Mouse (Mus musculus) B cell, adult 2 months (primary cell): ENCODE measurements around the gene Usp36.

Experiments used
- DNase-seq, 2 experiments: peaks; one replicate each; pipeline ENCODE4 v3.0.0; 2022

Usp36 gene

DNA sequence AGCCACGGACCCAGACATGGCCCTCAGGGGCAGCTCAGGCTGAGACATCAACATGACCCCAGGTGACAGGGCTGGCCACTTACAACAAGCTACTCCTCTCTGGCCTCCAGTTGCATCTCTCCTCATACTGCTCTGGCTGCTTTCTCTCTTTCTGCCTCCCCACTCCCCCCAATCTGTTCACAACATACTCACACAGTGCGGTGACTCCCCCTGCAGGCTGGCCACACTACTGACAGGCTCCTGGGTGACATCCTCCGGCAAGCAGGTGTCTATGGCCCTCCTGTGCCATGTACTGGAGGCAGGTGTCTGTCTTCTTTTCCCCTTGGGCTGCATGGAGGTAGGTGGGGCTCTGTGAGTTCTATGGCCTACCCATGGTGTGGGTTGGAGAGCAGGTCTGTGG lies 7.9 kb upstream of the Usp36 start:
- peak; percentile 28 to 42 for DNase-seq

DNA sequence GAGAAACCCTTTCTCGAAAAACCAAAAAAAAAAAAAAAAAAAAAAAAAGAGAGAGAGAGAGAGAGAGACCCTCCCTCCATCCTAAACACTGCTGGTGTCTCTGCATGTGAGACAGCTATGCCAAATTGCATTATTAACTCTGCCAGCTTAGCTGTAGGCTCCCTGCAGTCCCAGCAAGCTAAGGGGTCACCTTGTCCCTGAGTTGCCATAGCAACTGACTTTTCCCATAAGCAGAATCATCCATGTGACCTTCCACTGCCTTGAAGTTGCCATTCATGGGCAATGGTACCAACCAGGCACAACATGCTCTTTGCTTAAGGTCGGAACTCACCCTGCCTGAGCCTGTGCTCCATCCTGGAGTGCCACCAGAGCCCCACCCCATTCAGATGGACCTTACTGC lies 5.0 kb upstream of the Usp36 start:
- DNase-seq: no peak

DNA sequence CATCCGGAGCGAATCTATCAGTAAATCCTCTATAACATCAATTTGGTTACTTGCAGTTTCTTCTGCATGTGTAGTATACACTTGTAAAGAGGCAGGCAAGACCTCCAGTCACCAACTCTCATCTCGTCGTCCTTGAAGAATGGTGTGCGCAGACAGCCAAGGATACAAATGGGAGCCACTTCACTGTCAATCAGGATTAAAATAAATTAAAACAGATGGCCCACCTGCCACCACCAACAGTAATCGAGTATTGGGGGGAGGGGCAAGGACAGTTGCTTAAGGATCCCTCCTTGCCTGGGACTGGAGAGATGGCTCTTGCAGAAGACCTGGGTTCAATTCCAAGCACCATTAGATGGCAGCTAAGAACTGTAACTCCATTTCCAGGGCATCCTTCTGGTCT lies 2.6 kb upstream of the Usp36 start:
- no peak for DNase-seq

DNA sequence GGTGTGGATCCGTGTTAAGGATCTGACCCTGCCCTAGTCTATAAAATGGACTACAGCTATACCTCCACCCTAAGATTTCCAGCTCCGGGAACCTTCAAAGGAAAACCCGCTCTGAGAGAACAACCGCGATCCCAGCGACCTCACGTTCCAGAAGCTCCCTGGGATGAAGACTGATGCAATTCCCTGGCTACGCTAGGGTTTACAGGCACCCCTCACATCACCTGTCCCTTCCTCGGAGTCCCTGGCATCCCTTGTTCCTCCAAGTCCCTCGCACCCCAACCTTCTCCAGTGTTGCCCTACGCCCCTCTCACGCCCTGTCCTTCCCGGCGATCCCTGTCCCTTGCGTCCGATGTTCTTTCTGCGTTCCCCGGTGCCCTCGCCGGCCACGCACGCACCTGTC lies 482 bp downstream of the Usp36 start:
- DNase-seq: no peak

DNA sequence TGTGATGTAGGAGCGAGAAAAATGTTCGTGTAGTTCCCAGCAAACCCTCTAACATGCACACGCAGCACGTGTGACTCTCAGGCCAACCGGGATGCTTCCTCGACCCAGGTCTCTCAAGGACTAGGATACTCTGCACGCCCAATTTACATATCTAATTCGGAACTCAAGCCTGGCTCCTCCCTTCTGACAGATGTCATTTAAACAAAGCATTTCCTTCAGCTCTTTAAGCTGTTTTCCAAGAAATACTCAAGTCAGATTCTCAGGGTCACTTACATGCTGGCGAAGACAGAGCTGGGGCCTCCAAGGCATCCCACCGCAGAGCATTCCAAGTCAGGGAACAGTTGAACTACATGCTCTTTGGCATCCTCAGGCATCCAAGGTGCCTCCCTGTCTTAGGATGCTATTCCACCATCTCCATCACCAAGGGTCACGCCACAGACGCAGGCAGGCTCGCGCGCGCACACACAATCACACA lies 970 bp downstream of the Usp36 start:
- DNase-seq: peak in 1 of 2 experiments; percentile 21

DNA sequence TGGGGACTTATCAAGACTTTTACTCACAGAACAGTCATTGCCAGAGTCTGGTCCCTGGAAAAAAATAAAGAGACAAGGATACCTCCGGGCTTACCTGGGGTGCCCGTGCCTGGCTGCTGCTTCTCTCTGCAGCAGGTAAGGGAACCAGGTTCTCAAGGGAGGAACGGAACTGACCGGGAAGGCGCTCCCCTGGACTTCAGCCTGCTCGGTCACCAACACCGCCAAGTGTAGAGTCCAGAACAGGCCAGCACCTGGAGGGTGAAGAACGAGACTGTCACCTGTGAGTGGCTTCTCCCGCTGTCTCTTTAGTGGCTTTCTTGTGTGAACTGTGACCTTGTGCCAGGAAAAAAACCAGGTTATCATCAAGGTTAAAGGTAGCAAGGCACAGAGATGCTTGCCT lies 2.5 kb downstream of the Usp36 start:
- DNase-seq: no peak

DNA sequence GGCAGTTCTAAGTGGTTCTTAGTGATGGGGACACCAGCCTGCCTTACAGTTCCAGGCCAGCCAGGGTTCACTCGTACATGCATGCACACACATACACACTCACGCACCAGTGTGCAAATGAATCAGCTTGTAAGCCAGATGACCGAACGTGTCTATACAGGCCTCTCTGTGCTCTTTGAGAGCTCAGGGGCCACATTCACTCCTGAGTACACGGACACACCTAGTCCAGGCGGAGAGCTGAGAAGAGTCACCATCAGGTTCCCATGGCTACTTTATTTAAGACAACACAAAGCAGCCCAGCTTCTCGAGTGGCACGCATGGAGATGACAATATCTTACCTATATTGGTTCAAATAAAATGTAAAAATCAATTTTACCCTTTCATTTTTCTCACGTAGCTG lies 3.6 kb downstream of the Usp36 start:
- no peak for DNase-seq

DNA sequence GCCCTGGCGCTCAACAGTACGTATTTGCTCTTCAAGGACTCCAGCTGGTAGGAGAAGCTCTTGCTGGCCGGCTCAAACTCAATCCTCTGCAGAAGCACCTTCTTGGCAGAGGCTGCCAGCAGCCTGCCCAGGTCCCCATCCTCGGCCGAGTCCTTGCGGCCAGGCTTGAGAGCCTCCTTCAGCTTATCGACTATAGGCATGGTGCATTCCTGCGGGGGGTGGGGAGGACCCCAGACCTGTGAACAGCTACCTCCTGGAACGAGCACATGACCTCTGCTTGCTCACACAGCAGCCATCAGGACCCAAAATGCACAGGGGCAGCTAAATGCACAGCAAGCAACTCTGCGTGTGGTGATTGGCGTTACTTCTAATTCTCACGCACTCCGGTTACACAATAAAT lies 4.3 kb downstream of the Usp36 start:
- DNase-seq: no peak

DNA sequence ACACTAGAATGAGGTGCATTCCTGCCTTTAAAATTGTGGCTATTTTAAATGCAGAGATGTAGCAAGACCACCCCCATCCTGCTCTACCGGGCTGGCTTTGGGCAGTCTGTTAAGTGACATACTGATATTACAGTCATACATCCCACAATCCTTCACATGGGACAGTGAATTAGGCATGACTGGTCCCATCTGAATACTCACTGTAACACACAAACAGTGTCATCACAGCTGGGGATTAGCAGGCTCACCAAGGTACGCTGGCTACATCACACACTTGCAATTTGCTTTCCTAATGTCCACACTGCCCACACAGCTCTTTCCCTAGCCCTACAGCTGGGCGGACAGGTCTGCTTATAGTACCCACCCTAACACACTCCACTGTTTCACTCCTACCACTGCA lies 9.8 kb downstream of the Usp36 start:
- no peak for DNase-seq

DNA sequence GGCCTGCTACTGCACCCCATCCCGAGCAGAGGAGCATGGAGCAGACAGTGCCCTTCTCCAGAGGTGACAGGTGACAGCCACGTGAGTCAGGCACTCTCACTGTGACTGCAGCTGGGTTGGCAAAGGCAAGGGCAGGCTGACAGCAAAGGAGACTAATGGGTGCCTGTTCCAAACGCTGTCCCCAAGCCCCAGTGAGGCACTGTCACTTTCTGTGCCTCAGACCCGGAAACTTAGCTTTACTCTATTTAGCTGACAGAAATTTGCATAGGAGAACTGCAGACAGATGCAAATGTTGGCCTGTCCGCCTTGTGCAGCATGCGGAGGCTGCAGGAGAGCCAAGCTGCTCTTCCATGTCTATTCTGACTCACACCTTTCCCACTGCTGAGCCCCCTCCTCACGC lies 13.7 kb downstream of the Usp36 start:
- DNase-seq: peak; percentile 25

DNA sequence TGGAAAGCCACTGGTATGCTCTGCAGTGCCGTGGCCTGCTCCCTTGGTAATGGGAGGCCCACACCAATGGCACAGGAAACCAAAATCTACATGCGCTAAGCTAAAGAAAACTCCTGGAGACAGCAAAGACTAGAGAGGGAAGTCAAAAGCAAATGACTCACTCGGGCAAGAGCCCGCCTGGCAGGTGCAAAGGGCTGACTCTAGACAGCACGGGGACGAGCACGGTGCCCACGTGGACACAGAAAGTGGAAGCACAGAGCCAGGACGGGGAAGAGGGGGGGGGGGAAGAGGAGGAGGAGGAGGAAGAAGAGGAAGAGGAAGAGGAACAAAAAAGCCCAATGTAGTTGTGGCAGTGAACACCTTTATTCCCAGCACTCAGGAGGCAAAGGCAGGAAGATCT lies 15.0 kb downstream of the Usp36 start:
- peak; percentile 15 to 26 for DNase-seq

DNA sequence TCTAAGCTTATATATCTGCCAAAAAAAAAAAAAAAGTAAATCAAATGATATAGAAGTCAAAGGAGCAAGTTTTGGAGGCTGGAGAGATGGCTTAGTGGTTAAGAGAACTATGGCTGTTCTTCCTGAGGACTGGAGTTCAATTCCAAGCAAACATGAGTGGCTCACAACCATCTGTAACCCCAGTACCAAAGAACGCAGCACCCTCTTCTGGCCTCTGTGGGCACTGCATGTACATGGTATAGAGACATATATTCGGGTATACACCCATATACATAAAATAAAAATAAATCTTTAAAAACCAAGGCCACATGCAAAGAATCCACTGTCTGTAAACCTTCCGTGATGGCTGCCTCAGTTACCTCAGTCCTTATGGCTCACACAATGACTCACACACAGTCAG lies 20.2 kb downstream of the Usp36 start:
- DNase-seq: peak; percentile 76 to 79

DNA sequence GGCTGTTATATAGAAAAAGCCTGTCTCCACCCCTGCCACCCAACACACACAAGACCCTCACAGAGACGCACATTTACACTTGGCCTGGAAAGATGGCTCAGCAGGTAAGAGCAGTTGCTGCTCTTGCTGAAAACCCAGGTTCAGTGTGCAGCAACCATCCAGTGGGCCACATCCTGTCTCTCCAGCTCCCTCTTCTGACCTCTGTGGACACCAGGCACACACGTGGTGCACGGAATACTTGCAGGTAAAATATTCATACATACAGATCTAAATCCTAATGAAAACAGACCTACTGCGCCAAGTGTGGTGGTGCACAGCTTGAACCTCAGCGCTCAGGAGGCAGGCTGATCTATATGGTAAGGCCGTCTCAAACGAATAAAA lies 23.4 kb downstream of the Usp36 start:
- no peak for DNase-seq

DNA sequence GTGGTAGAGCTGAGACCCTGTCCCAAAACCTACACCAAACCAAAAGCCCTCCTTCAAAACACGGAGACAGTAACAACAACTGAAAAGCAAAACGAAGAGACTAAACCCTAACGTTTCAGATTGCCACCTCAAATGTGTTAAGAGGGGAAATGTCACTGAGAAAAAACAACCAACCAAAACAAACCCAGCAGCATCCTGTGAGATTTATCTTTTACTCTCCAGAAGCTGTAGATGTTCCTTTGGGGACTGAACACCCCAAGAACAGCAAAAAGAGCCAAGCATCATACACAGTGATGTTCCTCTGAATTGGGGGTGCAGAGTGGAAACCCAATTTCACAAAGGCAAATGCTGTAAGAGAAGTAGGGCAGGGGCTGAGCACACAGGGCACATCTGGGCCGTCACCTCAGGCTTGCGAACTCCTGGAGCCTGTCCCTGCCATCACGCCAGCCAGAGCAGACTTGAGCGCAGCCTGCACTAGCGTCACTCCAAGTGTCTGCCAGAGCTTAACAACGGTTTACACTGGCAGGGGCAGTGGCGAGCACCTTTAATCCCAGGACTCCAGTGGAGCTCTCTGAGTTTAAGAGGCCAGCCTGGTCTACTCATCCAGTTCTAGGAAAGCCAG lies 23.9 kb downstream of the Usp36 start:
- no peak for DNase-seq

DNA sequence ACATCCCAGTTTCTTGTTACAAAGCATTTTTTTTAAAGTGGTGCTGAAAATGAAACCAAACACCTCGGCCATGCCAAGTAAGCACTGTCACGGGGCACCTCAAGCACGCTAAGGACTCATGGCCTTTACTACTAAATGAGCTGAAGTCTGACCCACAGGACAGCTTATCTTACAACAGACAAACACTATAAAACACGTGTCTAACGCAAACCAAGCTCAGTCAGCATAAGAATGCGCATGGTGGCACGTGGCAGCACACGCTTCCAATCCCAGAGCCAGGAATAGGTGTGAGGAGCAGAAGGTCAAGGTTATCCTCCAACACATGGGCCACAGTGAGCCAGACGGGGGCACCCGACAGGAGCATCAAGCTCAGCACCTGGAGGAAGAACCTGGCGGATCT lies 24.4 kb downstream of the Usp36 start:
- no peak for DNase-seq

DNA sequence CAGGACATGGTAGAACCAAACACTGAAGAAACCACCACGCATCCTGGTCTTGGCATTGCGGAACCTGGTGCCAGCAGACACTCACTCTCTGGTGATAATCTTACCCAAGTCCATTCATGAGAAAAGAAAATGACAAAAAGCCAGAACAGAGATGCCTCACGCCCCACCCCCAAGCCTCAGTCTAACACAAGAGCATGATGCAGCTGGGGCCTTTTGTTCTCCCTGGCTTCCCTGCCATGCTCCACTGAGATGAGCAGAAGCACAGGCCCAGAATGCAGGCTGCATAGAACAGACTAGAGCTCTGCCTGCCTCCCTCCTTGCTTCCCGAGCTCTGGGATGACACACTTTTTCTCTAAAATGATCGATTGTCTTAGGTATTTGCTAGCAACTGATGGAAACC lies 26.9 kb downstream of the Usp36 start:
- no peak for DNase-seq

DNA sequence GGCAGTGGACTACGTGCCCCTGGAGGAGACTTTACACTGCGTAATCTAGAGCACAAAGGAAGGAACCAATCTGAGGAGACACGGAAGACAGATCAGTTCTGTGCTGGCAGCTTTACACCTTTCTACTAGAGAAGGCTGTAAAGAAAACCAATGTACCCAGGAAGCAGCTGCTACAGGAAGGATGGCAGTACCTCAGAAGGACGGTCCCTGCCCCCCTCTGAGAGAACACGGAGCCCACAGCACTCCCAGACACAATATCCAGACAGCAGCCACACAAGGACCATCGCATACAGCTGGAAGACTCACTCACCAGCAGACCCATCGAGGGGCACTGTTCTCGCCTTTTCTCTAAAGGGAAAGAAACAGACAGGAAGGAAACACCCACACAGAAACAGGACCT lies 30.0 kb downstream of the Usp36 start:
- DNase-seq: peak in 1 of 2 experiments; percentile 21

DNA sequence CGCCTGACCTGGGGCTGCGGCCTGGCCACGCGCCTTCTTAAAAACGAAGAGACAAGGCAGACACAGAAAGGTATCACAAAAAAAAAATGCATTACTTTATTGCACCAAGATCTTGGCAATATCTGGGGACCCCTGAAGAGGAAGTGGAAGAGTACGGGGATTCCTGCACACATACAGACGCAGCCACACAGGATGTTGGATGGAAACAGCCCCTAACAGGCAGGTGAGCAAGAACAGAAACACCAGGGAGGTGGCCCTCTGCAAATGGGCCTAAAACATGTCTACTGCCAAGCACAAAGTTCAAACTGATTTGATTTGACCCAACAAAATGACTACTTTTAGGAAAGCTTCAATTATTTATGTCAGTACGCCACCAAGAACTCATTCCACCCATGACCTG lies 30.5 kb downstream of the Usp36 start:
- DNase-seq: no peak

DNA sequence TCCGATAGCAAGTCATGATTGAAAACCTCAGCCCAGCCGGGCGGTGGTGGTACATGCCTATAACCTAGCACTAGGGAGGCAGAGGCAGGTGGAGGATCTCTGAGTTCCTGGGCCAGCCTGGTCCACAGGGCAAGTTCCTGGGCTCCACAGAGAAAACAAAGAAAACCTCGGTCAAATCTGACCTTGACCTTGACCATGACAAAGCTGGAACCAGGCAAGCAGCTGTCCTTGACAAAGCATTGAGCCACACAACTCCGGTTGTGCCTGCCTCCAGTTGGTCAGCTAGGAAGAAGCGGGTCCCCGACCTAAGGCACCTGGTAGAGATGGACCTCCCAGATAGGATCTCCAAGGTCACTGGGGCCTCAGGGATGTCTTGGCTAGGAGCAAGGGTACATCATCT lies 33.7 kb downstream of the Usp36 start:
- no peak for DNase-seq

DNA sequence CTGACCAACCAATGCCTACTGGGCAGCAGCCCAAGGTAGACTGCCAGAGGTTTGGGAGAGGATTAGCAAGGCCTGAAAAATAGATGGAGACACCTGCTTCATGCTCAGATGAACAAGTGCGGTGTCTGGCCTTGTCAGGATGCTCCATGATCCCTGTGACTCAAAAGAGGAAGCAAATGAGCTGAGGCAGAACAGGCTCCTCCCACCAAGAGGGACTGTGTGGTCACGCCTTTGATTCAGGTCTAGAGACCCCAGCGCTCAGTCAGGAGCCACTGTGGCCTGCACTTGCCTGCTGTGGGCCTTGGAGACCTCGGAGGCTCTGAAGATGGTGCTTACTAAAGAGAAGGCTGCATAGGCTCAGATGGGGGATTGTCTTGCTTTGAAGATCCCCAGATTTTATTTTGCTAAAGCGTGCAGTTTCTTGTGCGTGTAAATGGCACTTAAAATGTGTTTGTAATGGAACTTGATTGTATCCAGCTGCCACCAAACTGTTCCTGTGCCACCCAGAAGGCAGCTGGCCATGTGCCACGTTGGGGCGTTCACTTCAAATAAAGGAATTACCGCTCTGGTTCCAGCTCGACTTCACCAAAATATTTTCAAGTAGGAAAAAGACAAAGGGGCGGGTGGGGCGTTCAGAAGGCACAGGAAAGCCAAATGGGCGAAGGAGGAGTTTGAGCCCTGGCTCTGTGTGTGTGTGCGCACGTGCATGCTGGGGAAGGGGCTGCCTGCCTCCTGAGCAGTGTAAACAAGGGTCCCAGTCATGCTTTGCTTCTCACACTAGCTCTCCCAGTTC lies 35.7 kb downstream of the Usp36 start:
- DNase-seq: peak; percentile 61 to 71

DNA sequence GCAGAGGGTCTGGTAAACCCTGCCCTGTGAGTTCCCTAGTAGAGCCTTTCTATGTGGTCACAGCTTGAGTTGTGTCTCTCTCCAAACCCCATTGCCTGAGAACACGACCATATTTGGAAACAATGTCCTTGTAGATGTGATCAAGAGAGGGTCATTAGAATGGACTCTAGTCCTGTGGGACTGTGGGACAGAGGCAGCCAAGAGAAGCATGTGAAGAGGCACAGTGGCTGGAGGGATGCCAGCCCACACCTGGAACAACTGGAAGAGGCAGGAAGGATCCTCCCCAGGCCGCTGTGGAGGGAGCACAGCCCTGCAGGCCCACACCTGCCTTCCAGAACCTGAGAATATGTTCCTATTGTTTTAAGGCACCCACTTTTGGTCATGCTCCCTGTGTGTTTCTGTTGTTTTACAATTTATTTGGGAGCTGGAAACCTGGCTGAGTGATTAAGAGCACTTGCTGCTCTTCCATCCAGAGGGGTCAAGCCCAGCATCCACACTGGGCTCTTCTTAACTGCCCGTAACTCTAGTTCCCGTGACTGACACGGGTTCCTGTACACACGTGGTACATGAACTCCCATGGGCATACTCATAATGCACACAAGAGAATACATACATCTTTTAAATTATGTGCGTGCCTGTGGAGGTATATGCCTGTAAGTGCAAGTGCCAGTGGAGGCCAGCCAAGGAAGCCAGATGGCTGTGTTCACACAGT lies 36.4 kb downstream of the Usp36 start:
- no peak for DNase-seq

DNA sequence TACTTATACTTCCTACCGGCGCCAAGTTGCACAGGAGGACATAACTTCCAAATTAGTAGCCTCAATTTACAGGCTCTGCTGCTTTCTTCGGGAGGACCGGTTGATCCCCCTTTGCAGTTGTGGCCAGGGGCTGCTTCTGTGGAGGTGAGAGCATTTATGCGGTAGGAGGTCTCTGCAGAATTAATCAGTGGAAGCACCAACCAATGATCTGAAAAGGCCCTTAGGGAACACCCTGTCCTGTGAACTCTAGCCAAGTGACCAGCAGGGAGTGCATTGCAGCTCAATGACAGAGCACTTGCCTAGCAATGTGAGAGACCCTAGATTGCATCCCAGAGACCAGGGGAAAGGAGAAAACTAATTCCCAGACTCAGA lies 41.0 kb downstream of the Usp36 start:
- no peak for DNase-seq

DNA sequence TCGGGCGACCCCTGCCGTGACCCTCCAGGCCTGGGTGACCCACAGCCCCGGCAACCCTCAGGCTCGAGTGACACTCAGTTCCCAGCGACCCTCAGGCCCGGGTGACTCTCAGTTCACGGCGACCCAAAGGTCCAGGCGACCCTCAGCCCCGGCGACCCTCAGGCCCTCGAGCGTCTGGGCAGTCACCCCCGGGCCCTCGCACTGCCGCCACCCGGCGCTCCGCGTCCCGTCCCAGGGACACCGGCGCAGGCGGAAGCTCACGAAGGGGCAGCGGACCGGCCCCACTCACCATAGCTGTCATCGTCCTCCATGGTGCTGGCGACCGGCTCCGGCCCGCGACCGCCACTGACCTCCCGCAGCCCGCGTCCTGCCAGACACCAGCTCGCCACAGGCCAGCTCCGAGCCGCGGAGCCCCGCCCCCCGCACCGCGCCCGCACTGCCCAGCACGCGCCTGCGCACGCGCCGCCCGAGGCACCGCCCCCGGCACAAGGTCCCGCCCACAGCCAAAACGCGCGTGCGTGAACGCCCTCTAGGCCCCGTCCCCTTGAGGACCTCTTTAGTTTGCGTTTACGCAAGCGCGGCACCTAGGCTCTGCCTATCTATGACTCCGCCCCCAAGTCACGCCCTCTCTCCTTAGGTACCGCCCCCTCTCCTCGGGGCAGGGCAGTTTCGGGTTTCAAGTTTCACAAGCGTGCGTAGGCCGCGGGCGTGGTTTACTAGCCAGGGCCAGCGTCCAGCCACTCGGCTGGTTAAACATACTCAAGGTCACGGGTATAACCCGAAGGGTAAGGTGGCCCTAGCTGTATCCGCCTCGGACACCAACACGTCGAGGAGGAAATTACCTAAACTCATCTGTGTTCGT lies 41.7 kb downstream of the Usp36 start, which contains the start of gene Cyth1:
Gene Cyth1, minus strand, starts transcription at position 443 of the 862 bp plus-strand sequence.
- peak; percentile 100 for DNase-seq
